Comparison of ENCODE assay signal across 8 mouse cellular contexts in genomic region chr5:124351111-124351560, GRCm38 (mm10). TPM values are rescaled to one million over a fixed set of nuclear protein-coding genes. Genes with fewer than 3 reads are reported as not detected.
DNase-seq lines count a peak whose midpoint lies in the region; ATAC-seq lines count a peak whose summit lies in the region.

No protein-coding gene starts in this region.

- H3K4me2 ChIP-seq in heart, embryonic 13.5 days: peak overlapping the region; percentile 96
- peak overlapping the region; percentile 97 for H3K4me2 ChIP-seq in liver, embryonic 13.5 days
- peak overlapping the region; percentile 67 for H3K4me2 ChIP-seq in neural tube, embryonic 11.5 days (ENCODE audit: low read depth)

- no peaks in the 10 kb centered on the region for H3K27me3 ChIP-seq in forebrain, embryonic 10.5 days (ENCODE audit: poor library complexity, severe bottlenecking)
- no peaks in the 10 kb centered on the region for H3K27me3 ChIP-seq in heart, embryonic 13.5 days (replicated peaks)
- H3K27me3 ChIP-seq in liver, embryonic 13.5 days: no peaks in the 10 kb centered on the region
- no peaks in the 10 kb centered on the region for H3K27me3 ChIP-seq in neural tube, embryonic 11.5 days (ENCODE audit: control insufficient read depth, insufficient read depth, low read length)

- peak overlapping the region; percentile 100 for H3K9ac ChIP-seq in heart, embryonic 13.5 days
- H3K9ac ChIP-seq in liver, embryonic 13.5 days: peak overlapping the region; percentile 96; the same call in 1 of the 2 replicates
- peak overlapping the region; percentile 100 for H3K9ac ChIP-seq in neural tube, embryonic 11.5 days (ENCODE audit: low read length)

- 54% methylated on average over 7 of the region's 7 CpGs for WGBS in forebrain, embryonic 10.5 days
- 37% methylated on average over 7 of the region's 7 CpGs for WGBS in heart, embryonic 13.5 days
- 54% methylated on average over 7 of the region's 7 CpGs for WGBS in liver, embryonic 13.5 days (ENCODE audit: insufficient replicate concordance)
- 14% methylated on average over 7 of the region's 7 CpGs for WGBS in neural tube, embryonic 11.5 days

- no peaks in the 10 kb centered on the region for H3K9me3 ChIP-seq in forebrain, embryonic 10.5 days
- no peaks in the 10 kb centered on the region for H3K9me3 ChIP-seq in heart, embryonic 13.5 days
- H3K9me3 ChIP-seq in liver, embryonic 13.5 days (replicated peaks): no peaks in the 10 kb centered on the region
- H3K9me3 ChIP-seq in neural tube, embryonic 11.5 days (ENCODE audit: control insufficient read depth, low read length): no peaks in the 10 kb centered on the region

- peaks cover 36% of the 10 kb centered on the region for H3K4me1 ChIP-seq in forebrain, embryonic 10.5 days
- peaks cover 29% of the 10 kb centered on the region for H3K4me1 ChIP-seq in heart, embryonic 13.5 days
- H3K4me1 ChIP-seq in liver, embryonic 13.5 days (replicated peaks): peaks cover 46% of the 10 kb centered on the region
- peaks cover 15% of the 10 kb centered on the region; the same call in 1 of the 2 replicates for H3K4me1 ChIP-seq in neural tube, embryonic 11.5 days (ENCODE audit: control insufficient read depth, insufficient read depth, low read length)

- peak; percentile 12 to 20 for DNase-seq in B cell, adult 2 months
- DNase-seq in adrenal gland, postnatal 4 days (ENCODE audit: low spot score in 2 of 2): peak; percentile 32 to 40
- peak; percentile 58 for DNase-seq in forebrain, embryonic 10.5 days (ENCODE audit: extremely low spot score, low spot score)
- peak; percentile 69 for DNase-seq in kidney, postnatal 14 days
- peak; percentile 9 for DNase-seq in liver, embryonic 13.5 days
- DNase-seq in neural tube, embryonic 11.5 days (ENCODE audit: low spot score): peak; percentile 86
- DNase-seq in thymus, postnatal 0 days (ENCODE audit: low spot score): peak; percentile 12

- peaks cover 60% of the 10 kb centered on the region for H3K36me3 ChIP-seq in forebrain, embryonic 10.5 days (replicated peaks)
- H3K36me3 ChIP-seq in heart, embryonic 13.5 days: peaks cover 40% of the 10 kb centered on the region
- peaks cover 35% of the 10 kb centered on the region for H3K36me3 ChIP-seq in liver, embryonic 13.5 days
- peaks cover 18% of the 10 kb centered on the region for H3K36me3 ChIP-seq in neural tube, embryonic 11.5 days (ENCODE audit: control insufficient read depth, insufficient read depth, low read length)

- ATAC-seq in heart, embryonic 13.5 days (ENCODE audit: extremely low read depth, insufficient number of reproducible peaks, low FRiP score, low TSS enrichment): no peak
- no peak for ATAC-seq in liver, embryonic 13.5 days (ENCODE audit: low read depth)
- peak; percentile 69 for ATAC-seq in neural tube, embryonic 11.5 days (ENCODE audit: insufficient read depth, low FRiP score, low TSS enrichment)

- H3K4me3 ChIP-seq in forebrain, embryonic 10.5 days: peak overlapping the region; percentile 86
- peak overlapping the region; percentile 71 for H3K4me3 ChIP-seq in heart, embryonic 13.5 days
- no peak overlapping the region for H3K4me3 ChIP-seq in liver, embryonic 13.5 days (replicated peaks)
- peak overlapping the region; percentile 93 for H3K4me3 ChIP-seq in neural tube, embryonic 11.5 days (ENCODE audit: low read depth, low read length)

- H3K27ac ChIP-seq in forebrain, embryonic 10.5 days: peak overlapping the region; percentile 100
- H3K27ac ChIP-seq in heart, embryonic 13.5 days (replicated peaks): peak overlapping the region; percentile 98
- H3K27ac ChIP-seq in liver, embryonic 13.5 days: peak overlapping the region; percentile 89
- peak overlapping the region; percentile 99 for H3K27ac ChIP-seq in neural tube, embryonic 11.5 days (ENCODE audit: low read depth, low read length)

RNA-seq across cellular contexts. Expression of gene Cdk2ap1, which starts 11.7 kb away (rescaled TPM):
- 100 to 1,000 TPM; 191 to 204 TPM for total RNA-seq in adrenal gland, postnatal 4 days (2021)
- 57.3 and 64.7 TPM in 2 replicates for polyA plus RNA-seq in forebrain, embryonic 10.5 days (2016; fragmentation: Nextera tagmentation; extraction: Ambion mirVana)
- polyA plus RNA-seq in heart, embryonic 13.5 days (2015; fragmentation: Nextera tagmentation; extraction: Ambion mirVana): 20.5 and 23.9 TPM in 2 replicates
- 15.2 and 17.1 TPM in 2 replicates for polyA plus RNA-seq in liver, embryonic 13.5 days (2015; fragmentation: Nextera tagmentation; extraction: Ambion mirVana)
- 431 and 462 TPM in 2 replicates for polyA plus RNA-seq in neural tube, embryonic 11.5 days (2014; fragmentation: Nextera tagmentation; extraction: Ambion mirVana)
- polyA plus RNA-seq in thymus, postnatal 0 days (2015; fragmentation: Nextera tagmentation; extraction: Ambion mirVana): 86.3 and 118 TPM in 2 replicates

RNA-seq across cellular contexts. Expression of gene 2810006K23Rik, which starts 23.2 kb away (rescaled TPM):
- 10 to 100 TPM; 12.0 to 12.6 TPM for total RNA-seq in adrenal gland, postnatal 4 days (2021)
- polyA plus RNA-seq in forebrain, embryonic 10.5 days (2016; fragmentation: Nextera tagmentation; extraction: Ambion mirVana): 24.9 and 25.7 TPM in 2 replicates
- polyA plus RNA-seq in heart, embryonic 13.5 days (2015; fragmentation: Nextera tagmentation; extraction: Ambion mirVana): 18.5 and 19.5 TPM in 2 replicates
- 7.0 and 7.7 TPM in 2 replicates for polyA plus RNA-seq in liver, embryonic 13.5 days (2015; fragmentation: Nextera tagmentation; extraction: Ambion mirVana)
- 21.7 and 23.0 TPM in 2 replicates for polyA plus RNA-seq in neural tube, embryonic 11.5 days (2014; fragmentation: Nextera tagmentation; extraction: Ambion mirVana)
- 11.0 and 11.9 TPM in 2 replicates for polyA plus RNA-seq in thymus, postnatal 0 days (2015; fragmentation: Nextera tagmentation; extraction: Ambion mirVana)

RNA-seq across cellular contexts. Expression of gene Mphosph9, which starts 23.4 kb away (rescaled TPM):
- total RNA-seq in adrenal gland, postnatal 4 days (2021): 10 to 100 TPM; 10.4 to 11.7 TPM
- 19.5 and 20.9 TPM in 2 replicates for polyA plus RNA-seq in forebrain, embryonic 10.5 days (2016; fragmentation: Nextera tagmentation; extraction: Ambion mirVana)
- 10.2 and 13.6 TPM in 2 replicates for polyA plus RNA-seq in heart, embryonic 13.5 days (2015; fragmentation: Nextera tagmentation; extraction: Ambion mirVana)
- polyA plus RNA-seq in liver, embryonic 13.5 days (2015; fragmentation: Nextera tagmentation; extraction: Ambion mirVana): 5.6 and 6.3 TPM in 2 replicates
- polyA plus RNA-seq in neural tube, embryonic 11.5 days (2014; fragmentation: Nextera tagmentation; extraction: Ambion mirVana): 16.5 and 17.3 TPM in 2 replicates
- polyA plus RNA-seq in thymus, postnatal 0 days (2015; fragmentation: Nextera tagmentation; extraction: Ambion mirVana): 16.7 and 21.2 TPM in 2 replicates

Comparison
In these comparisons a context has a peak if more than half of its experiments do, and no peak if none do; other contexts are left out.
1. DNase-seq: peak in every context shown above with its lines; median percentile 86 in neural tube, embryonic 11.5 days; 69 in kidney, postnatal 14 days; 58 in forebrain, embryonic 10.5 days; 36 in adrenal gland, postnatal 4 days; 16 in B cell, adult 2 months; 12 in thymus, postnatal 0 days; 9 in liver, embryonic 13.5 days.